Mouse (Mus musculus) layer of hippocampus, postnatal 36 days (tissue): ENCODE measurements at regions not wholly inside any gene's neighbourhood (a gene's known extent, or its start where the extent isn't known, plus 50 kb on each side); places are given as distances from the start of the nearest gene placed in this dataset.

Source experiments
- DNase-seq, 2 experiments: peaks; one replicate each; pipeline ENCODE4 v3.0.0; 2022

- DNase-seq: peak; percentile 32 to 48
These were observed 417.9 kb upstream of the Megf9 start for GRCm38 (mm10) chr4:70952671-70953070.

- DNase-seq: no peak
These were observed 405.4 kb upstream of the Megf9 start for GRCm38 (mm10) chr4:70940146-70940545.

GRCm38 (mm10) chr4:70934140-70934539 lies 399.3 kb upstream of the Megf9 start:
- no peak for DNase-seq

- no peak for DNase-seq
These were observed 387.3 kb upstream of the Megf9 start for GRCm38 (mm10) chr4:70921972-70922692.

GRCm38 (mm10) chr4:70914566-70914965 lies 379.8 kb upstream of the Megf9 start:
- DNase-seq: no peak

GRCm38 (mm10) chr4:70906771-70907749 lies 372.3 kb upstream of the Megf9 start:
- no peak for DNase-seq
